Mouse (Mus musculus) left cerebral cortex, postnatal 4 days (tissue): ENCODE measurements around the gene Asphd2. TPM values are rescaled to one million over a fixed set of nuclear protein-coding genes. Genes with fewer than 3 reads are reported as not detected.
A peak's percentile ranks its signal among the peaks of the same experiment; 100 is the strongest.

Source experiments
- DNase-seq: peaks from one replicate; pipeline ENCODE4 v3.0.0-alpha.2; 2022
- intact Hi-C: fragments of 180-260 bp; cut with DNase I; formaldehyde crosslinking; loops from one replicate; pipeline ENCODE4 v1.15.1; 2025
- total RNA-seq, 2 experiments: library from RNA; stranded (reverse); gene quantifications; 2 replicates each; pipeline ENCODE4 v1.2.3; 2021

The Asphd2 gene
- total RNA-seq, 2 experiments from 2014 or later, result 130 to 134 TPM

GRCm38 (mm10) chr5:112360077-112360476 is 34.6 kb downstream of the Asphd2 start:
- intact Hi-C loops, result no loop called here
- no peak for DNase-seq

- intact Hi-C loops, result no loop called here
- DNase-seq, result no peak
Measured at GRCm38 (mm10) chr5:112359520-112359919, 35.1 kb downstream of the Asphd2 start.

- intact Hi-C loops, result no loop called here
- no peak for DNase-seq
Measured at GRCm38 (mm10) chr5:112356322-112356721, 38.3 kb downstream of the Asphd2 start.

- intact Hi-C loops, result no loop called here
- DNase-seq, result no peak
Measured at GRCm38 (mm10) chr5:112355910-112356309, 38.8 kb downstream of the Asphd2 start, which contains the start of gene Gm6583. Gm6583 (minus strand) TSS chr5:112356033.

GRCm38 (mm10) chr5:112355493-112355892 is 39.2 kb downstream of the Asphd2 start:
- no peak for DNase-seq
- intact Hi-C loops, result no loop called here

- DNase-seq, result peak; percentile 70
- intact Hi-C loops, result no loop called here
Measured at GRCm38 (mm10) chr5:112349169-112349568, 45.5 kb downstream of the Asphd2 start.

- intact Hi-C loops, result no loop called here
- no peak for DNase-seq
Measured at GRCm38 (mm10) chr5:112346211-112346965, 48.3 kb downstream of the Asphd2 start.

GRCm38 (mm10) chr5:112344092-112344960 is 50.3 kb downstream of the Asphd2 start:
- DNase-seq, result peak; percentile 30
- intact Hi-C loops, result no loop called here

GRCm38 (mm10) chr5:112343205-112343595 is 51.5 kb downstream of the Asphd2 start:
- DNase-seq, result no peak
- intact Hi-C loops, result loop anchor here (2.0 kb wide), 1 partner anchor 16 kb away; the partner anchor contains the start of gene Tfip11

GRCm38 (mm10) chr5:112342463-112343204 is 52.0 kb downstream of the Asphd2 start, which contains the start of the genes Srrd and Hps4:
Srrd (minus strand) TSS chr5:112343040.
Hps4 (plus strand) TSS chr5:112343083.
- intact Hi-C loops, result loop anchor here (2.0 kb wide), 1 partner anchor 16 kb away; the partner anchor contains the start of gene Tfip11
- peak; percentile 87 for DNase-seq

- no peak for DNase-seq
- intact Hi-C loops, result loop anchor here (5.0 to 10.0 kb wide), 2 partner anchors 86 to 97 kb away; no protein-coding TSS in a partner anchor
Measured at GRCm38 (mm10) chr5:112339215-112339614, 55.5 kb downstream of the Asphd2 start.

GRCm38 (mm10) chr5:112337004-112337403 is 57.7 kb downstream of the Asphd2 start:
- DNase-seq, result no peak
- intact Hi-C loops, result loop anchor here (5.0 to 10.0 kb wide), 2 partner anchors 88 to 95 kb away; no protein-coding TSS in a partner anchor

- DNase-seq, result peak; percentile 58
- intact Hi-C loops, result loop anchor here (5.0 to 10.0 kb wide), 2 partner anchors 89 to 93 kb away; no protein-coding TSS in a partner anchor
Measured at GRCm38 (mm10) chr5:112335473-112335872, 59.2 kb downstream of the Asphd2 start.

Other genes with a start within 250 kb of the Asphd2 start
- gene Cryba4, start 142.3 kb downstream of the Asphd2 start, total RNA-seq, result under 1 TPM; 0.50 to 0.54 TPM
- 1 to 10 TPM; 3.5 to 5.6 TPM for gene Crybb1, start 139.1 kb downstream of the Asphd2 start, total RNA-seq
- 10 to 100 TPM; 25.5 to 28.8 TPM for gene Tpst2, start 118.2 kb downstream of the Asphd2 start, total RNA-seq
- gene Tfip11, start 68.5 kb downstream of the Asphd2 start, total RNA-seq, result 10 to 100 TPM; 33.2 to 34.9 TPM
- gene Srrd, start 51.8 kb downstream of the Asphd2 start, total RNA-seq, result 10 to 100 TPM; 30.7 to 34.4 TPM
- 10 to 100 TPM; 32.6 to 32.8 TPM for gene Hps4, start 51.8 kb downstream of the Asphd2 start, total RNA-seq
- not detected for gene Gm6583, start 38.8 kb downstream of the Asphd2 start, total RNA-seq
- not detected for gene Gm6588, start 54.6 kb upstream of the Asphd2 start, total RNA-seq
- 100 to 1,000 TPM; 130 to 156 TPM for gene Sez6l, start 182.3 kb upstream of the Asphd2 start, total RNA-seq